Mouse (Mus musculus) layer of hippocampus, adult 9-11 months (tissue): ENCODE measurements around the gene Gm14597.
"Not testable (repeated sequence)": the region's sequence is repeated elsewhere in the genome, so short reads cannot be mapped to it uniquely, and the experiment has no call there.

Experiments
- DNase-seq: peaks from one replicate; pipeline ENCODE4 v3.0.0; 2022

The Gm14597 gene

GRCm38 (mm10) chrX:53608879-53609278 lies at the start of gene Gm14597:
Gm14597 (minus strand) TSS chrX:53608979.
- not testable (repeated sequence) for DNase-seq

GRCm38 (mm10) chrX:53652917-53653316 lies 44.1 kb upstream of the Gm14597 start:
- DNase-seq = not testable (repeated sequence)

- no peak for DNase-seq
Measured at GRCm38 (mm10) chrX:53645885-53646284, 37.1 kb upstream of the Gm14597 start.

GRCm38 (mm10) chrX:53642980-53643961 lies 34.5 kb upstream of the Gm14597 start, which contains the start of gene Rtl8a:
Rtl8a (minus strand) TSS chrX:53643682.
- DNase-seq = peak; percentile 81

- DNase-seq = not testable (repeated sequence)
Measured at GRCm38 (mm10) chrX:53642604-53642979, 33.8 kb upstream of the Gm14597 start.

GRCm38 (mm10) chrX:53638107-53638506 lies 29.3 kb upstream of the Gm14597 start:
- DNase-seq = not testable (repeated sequence)

GRCm38 (mm10) chrX:53611395-53611794 lies 2.6 kb upstream of the Gm14597 start:
- DNase-seq = not testable (repeated sequence)

- peak; percentile 60 for DNase-seq
Measured at GRCm38 (mm10) chrX:53610571-53610970, 1.8 kb upstream of the Gm14597 start.

- peak; percentile 11 for DNase-seq
Measured at GRCm38 (mm10) chrX:53608122-53608813, 511 bp downstream of the Gm14597 start.

- DNase-seq = peak; percentile 80
Measured at GRCm38 (mm10) chrX:53607242-53608121, 1.3 kb downstream of the Gm14597 start, which contains the start of gene Rtl8c. Rtl8c (plus strand) TSS chrX:53608032.

- not testable (repeated sequence) for DNase-seq
Measured at GRCm38 (mm10) chrX:53606176-53606575, 2.6 kb downstream of the Gm14597 start.

GRCm38 (mm10) chrX:53599993-53600392 lies 8.8 kb downstream of the Gm14597 start:
- DNase-seq = peak; percentile 10

GRCm38 (mm10) chrX:53583404-53583803 lies 25.4 kb downstream of the Gm14597 start:
- DNase-seq = not testable (repeated sequence)

GRCm38 (mm10) chrX:53581407-53581806 lies 27.4 kb downstream of the Gm14597 start:
- DNase-seq = not testable (repeated sequence)

GRCm38 (mm10) chrX:53579311-53579710 lies 29.5 kb downstream of the Gm14597 start:
- DNase-seq = no peak
